Mouse (Mus musculus) forebrain, embryonic 16.5 days (tissue): ENCODE measurements around the gene Atxn7l1. TPM values are rescaled to one million over a fixed set of nuclear protein-coding genes. Genes with fewer than 3 reads are reported as not detected.

Experiments used
- ATAC-seq: fragments of 200-750 bp; cut with Nextera tagmentation; 2 replicates; pipeline ENCODE4 v1.8.0; 2017; ENCODE audit warnings: mild to moderate bottlenecking, moderate library complexity
- H3K27ac ChIP-seq: fragments of 300-500 bp; sonication (generic); 2 replicates; pipeline ENCODE4 v1.5.1; 2014; ENCODE audit warnings: low read length, control low read depth
- H3K27me3 ChIP-seq: fragments of 300-500 bp; sonication (generic); replicated peaks from 2 replicates; pipeline ENCODE4 v1.6.1; 2014; ENCODE audit warnings: low read length; ENCODE audit not compliant: control insufficient read depth, insufficient read depth
- H3K36me3 ChIP-seq: fragments of 300-500 bp; sonication (generic); 2 replicates; pipeline ENCODE4 v1.6.1; 2014; ENCODE audit not compliant: control insufficient read depth, insufficient read depth
- H3K4me1 ChIP-seq: fragments of 300-500 bp; sonication (generic); replicated peaks from 2 replicates; pipeline ENCODE4 v1.6.1; 2014; ENCODE audit warnings: low read length; ENCODE audit not compliant: control insufficient read depth, insufficient read depth
- H3K4me2 ChIP-seq: fragments of 300-500 bp; sonication (generic); 2 replicates; pipeline ENCODE4 v1.6.1; 2014; ENCODE audit warnings: mild to moderate bottlenecking, low read length, control low read depth
- H3K4me3 ChIP-seq: fragments of 300-500 bp; sonication (generic); replicated peaks from 2 replicates; pipeline ENCODE4 v1.5.1; 2014; ENCODE audit warnings: mild to moderate bottlenecking, low read length, control low read depth
- H3K9ac ChIP-seq: fragments of 300-500 bp; sonication (generic); replicated peaks from 2 replicates; pipeline ENCODE4 v1.6.1; 2014; ENCODE audit warnings: low read depth, low read length, control low read depth
- H3K9me3 ChIP-seq: fragments of 300-500 bp; sonication (generic); 2 replicates; pipeline ENCODE4 v1.6.1; 2016; ENCODE audit warnings: low read length; ENCODE audit not compliant: control insufficient read depth
- WGBS: fragments of 180-500 bp; shearing (Covaris S2); extraction: QIAGEN DNeasy Blood & Tissue Kit; methylation state at CpG from one replicate; pipeline ENCODE4 v1.1.7; 2014; 5-methylcytosine and 5-hydroxymethylcytosine counted together
- polyA plus RNA-seq: library from polyadenylated mRNA; unstranded; fragments of >200 nt; fragmentation: Nextera tagmentation; extraction: Ambion mirVana; gene quantifications from 2 replicates; pipeline ENCODE4 v1.2.1, GENCODE M21; 2015

The Atxn7l1 gene
- polyA plus RNA-seq, 1 experiment from 2014 or later, result 19.9 TPM

DNA sequence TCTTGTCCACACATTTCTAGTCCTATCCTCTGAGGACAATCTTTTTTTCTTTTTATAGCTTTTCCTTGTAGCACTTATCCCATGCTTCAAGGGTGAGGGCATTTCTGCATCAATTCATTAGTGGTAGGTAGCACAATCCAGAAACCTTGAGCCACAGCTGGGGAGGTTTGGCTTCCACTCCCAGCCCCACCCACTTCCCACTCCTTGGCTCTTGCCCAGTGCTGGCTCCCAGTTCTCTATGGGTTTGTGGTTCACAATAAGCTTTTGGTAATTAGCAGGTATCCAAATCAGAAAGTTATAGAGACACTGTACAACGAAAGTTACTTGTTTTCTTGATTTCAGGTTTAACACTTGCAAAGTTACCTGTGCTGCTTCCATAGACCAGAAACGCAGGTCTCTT lies 38.8 kb downstream of the Atxn7l1 start:
- H3K4me1 ChIP-seq, result no peaks in the 10 kb centered on the region

GRCm38 (mm10) chr12:33190133-33190532 lies 42.6 kb downstream of the Atxn7l1 start:
- no peaks in the 10 kb centered on the region for H3K27me3 ChIP-seq
- H3K4me2 ChIP-seq, result no peak overlapping the region
- no peak overlapping the region for H3K27ac ChIP-seq
- WGBS, result 91% methylated on average over 7 of the region's 7 CpGs
- no peaks in the 10 kb centered on the region for H3K9me3 ChIP-seq
- H3K9ac ChIP-seq, result no peak overlapping the region
- H3K36me3 ChIP-seq, result no peaks in the 10 kb centered on the region
- no peak overlapping the region for H3K4me3 ChIP-seq
- no peaks in the 10 kb centered on the region for H3K4me1 ChIP-seq
- ATAC-seq, result no peak

More for the DNA sequence above, 38.8 kb downstream of the Atxn7l1 start:
- ATAC-seq, result no peak
- H3K27ac ChIP-seq, result no peak overlapping the region
- WGBS, result 81% methylated on average over 2 of the region's 2 CpGs
- no peak overlapping the region for H3K9ac ChIP-seq
- H3K9me3 ChIP-seq, result no peaks in the 10 kb centered on the region
- no peak overlapping the region for H3K4me3 ChIP-seq
- no peaks in the 10 kb centered on the region for H3K36me3 ChIP-seq
- no peak overlapping the region for H3K4me2 ChIP-seq
- no peaks in the 10 kb centered on the region for H3K27me3 ChIP-seq

DNA sequence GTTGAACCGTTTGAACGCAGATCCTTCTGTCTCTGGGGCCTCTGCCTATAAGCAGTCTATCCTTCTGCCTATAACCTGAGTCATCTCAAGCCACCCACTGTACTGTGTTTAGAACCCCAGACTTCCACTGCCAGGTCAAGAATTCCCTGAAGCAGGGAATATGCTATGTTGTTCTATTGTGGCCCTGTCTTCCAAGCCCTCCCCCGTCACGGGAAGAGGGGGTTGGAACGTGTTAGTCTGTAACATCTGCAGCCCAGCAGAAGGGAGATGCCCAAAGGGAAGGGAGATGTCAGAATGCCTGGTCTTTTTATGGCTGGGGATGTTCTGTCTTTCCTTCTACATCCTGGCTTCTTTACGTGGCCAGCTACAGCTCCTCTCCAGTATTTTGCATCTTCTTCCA lies 43.1 kb downstream of the Atxn7l1 start:
- no peak overlapping the region for H3K4me2 ChIP-seq
- no peak overlapping the region for H3K27ac ChIP-seq
- no peaks in the 10 kb centered on the region for H3K27me3 ChIP-seq
- ATAC-seq, result no peak
- 65% methylated on average over 6 of the region's 6 CpGs for WGBS
- no peaks in the 10 kb centered on the region for H3K4me1 ChIP-seq
- H3K36me3 ChIP-seq, result no peaks in the 10 kb centered on the region
- H3K9ac ChIP-seq, result no peak overlapping the region
- no peaks in the 10 kb centered on the region for H3K9me3 ChIP-seq
- H3K4me3 ChIP-seq, result no peak overlapping the region

GRCm38 (mm10) chr12:33193408-33193901 lies 46.0 kb downstream of the Atxn7l1 start:
- no peak overlapping the region for H3K4me2 ChIP-seq
- H3K36me3 ChIP-seq, result no peaks in the 10 kb centered on the region
- 46% methylated on average over 11 of the region's 11 CpGs for WGBS
- no peak overlapping the region for H3K27ac ChIP-seq
- peaks cover 9% of the 10 kb centered on the region; the same call in 1 of the 2 replicates for H3K4me1 ChIP-seq
- no peak overlapping the region for H3K9ac ChIP-seq
- ATAC-seq, result peak; percentile 49; the same call in 1 of the 2 replicates
- H3K27me3 ChIP-seq, result no peaks in the 10 kb centered on the region
- peaks cover 2% of the 10 kb centered on the region; the same call in 1 of the 2 replicates for H3K9me3 ChIP-seq
- no peak overlapping the region for H3K4me3 ChIP-seq

DNA sequence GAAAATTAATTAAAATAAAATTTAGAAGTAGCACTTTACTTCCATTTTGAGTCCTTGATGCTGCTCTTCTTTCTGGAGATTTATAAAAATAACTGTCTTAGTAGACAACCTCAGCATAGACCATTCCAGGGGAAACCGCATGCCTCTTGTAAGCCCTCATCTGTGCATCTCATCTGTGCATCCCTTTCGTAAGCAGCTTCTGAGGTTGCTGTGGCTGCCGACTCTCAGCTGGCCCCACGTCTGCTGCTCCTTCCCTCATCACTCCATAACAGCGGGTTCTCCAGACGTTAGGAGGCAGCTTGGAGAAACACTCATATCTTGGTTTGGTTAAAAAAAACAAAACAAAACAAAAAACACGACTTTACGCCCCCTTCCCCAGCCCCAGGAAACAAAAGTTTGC lies 47.7 kb downstream of the Atxn7l1 start:
- ATAC-seq, result no peak
- Histone ChIP-seq H3K9me3 (peaks cover 2% of the 10 kb centered on the region; the same call in 1 of the 2 replicates), H3K36me3 (no peaks in the 10 kb centered on the region), H3K4me1 (peaks cover 9% of the 10 kb centered on the region; the same call in 1 of the 2 replicates), H3K27ac (no peak overlapping the region), H3K27me3 (no peaks in the 10 kb centered on the region), H3K4me2 (no peak overlapping the region), H3K4me3 (no peak overlapping the region), H3K9ac (no peak overlapping the region)
- 39% methylated on average over 8 of the region's 8 CpGs for WGBS

DNA sequence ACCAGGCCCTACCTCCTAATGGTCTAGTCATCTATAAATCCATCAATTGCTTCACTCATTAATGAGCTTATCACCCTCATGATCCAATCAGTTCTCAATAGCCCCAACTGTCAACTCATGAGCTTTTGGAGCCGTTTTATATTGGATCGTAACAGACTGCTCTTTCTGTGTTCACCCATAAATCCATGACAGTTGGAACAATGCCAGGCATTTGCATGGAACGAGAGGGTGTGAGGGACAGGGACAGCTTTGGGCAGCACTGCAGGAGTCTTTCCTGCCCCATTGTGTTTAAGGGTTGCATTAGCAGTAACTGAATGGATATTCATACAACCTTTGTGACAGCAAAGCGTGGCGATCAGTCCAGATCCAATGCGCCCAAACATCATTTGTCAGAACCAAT lies 49.8 kb downstream of the Atxn7l1 start:
- Histone ChIP-seq H3K9ac (no peak overlapping the region), H3K27me3 (no peaks in the 10 kb centered on the region), H3K4me1 (peaks cover 9% of the 10 kb centered on the region; the same call in 1 of the 2 replicates), H3K9me3 (peaks cover 2% of the 10 kb centered on the region; the same call in 1 of the 2 replicates), H3K36me3 (no peaks in the 10 kb centered on the region), H3K4me2 (no peak overlapping the region), H3K4me3 (no peak overlapping the region), H3K27ac (no peak overlapping the region)
- WGBS, result 12% methylated on average over 6 of the region's 6 CpGs
- ATAC-seq, result no peak

DNA sequence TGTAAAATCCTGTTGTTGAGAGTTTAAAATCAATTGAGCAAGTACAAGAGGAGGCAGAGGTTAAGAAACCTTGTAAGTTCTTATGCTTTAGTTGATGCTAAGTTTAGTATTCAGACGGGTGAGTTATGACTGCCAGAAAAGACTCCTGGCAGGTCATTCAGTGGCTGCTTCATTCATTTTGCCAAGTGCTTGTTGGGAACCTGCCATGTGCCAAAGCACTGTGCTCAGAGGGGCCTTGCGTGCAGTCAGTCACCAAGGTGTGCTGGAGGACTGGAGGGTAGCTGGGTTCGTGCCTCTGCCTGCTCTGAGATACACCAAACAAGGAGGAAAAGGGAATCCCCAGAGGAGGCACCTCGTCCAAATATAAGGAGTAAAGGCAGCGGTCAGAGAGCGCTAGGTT lies 50.3 kb downstream of the Atxn7l1 start:
- WGBS, result 57% methylated on average over 6 of the region's 6 CpGs
- no peak for ATAC-seq
- no peak overlapping the region for H3K4me3 ChIP-seq

GRCm38 (mm10) chr12:33201068-33201467 lies 53.6 kb downstream of the Atxn7l1 start:
- WGBS, result 90% methylated on average over 6 of the region's 6 CpGs
- Histone ChIP-seq H3K27ac (no peak overlapping the region), H3K9ac (no peak overlapping the region), H3K4me2 (no peak overlapping the region), H3K36me3 (no peaks in the 10 kb centered on the region), H3K27me3 (no peaks in the 10 kb centered on the region), H3K4me1 (peaks cover 9% of the 10 kb centered on the region; the same call in 1 of the 2 replicates), H3K4me3 (no peak overlapping the region), H3K9me3 (peaks cover 2% of the 10 kb centered on the region; the same call in 1 of the 2 replicates)
- peak; percentile 19; the same call in 1 of the 2 replicates for ATAC-seq

More for the DNA sequence above, 50.3 kb downstream of the Atxn7l1 start:
- Histone ChIP-seq H3K9me3 (peaks cover 2% of the 10 kb centered on the region; the same call in 1 of the 2 replicates), H3K27ac (no peak overlapping the region), H3K4me2 (no peak overlapping the region), H3K9ac (no peak overlapping the region), H3K36me3 (no peaks in the 10 kb centered on the region), H3K27me3 (no peaks in the 10 kb centered on the region), H3K4me1 (peaks cover 9% of the 10 kb centered on the region; the same call in 1 of the 2 replicates)

DNA sequence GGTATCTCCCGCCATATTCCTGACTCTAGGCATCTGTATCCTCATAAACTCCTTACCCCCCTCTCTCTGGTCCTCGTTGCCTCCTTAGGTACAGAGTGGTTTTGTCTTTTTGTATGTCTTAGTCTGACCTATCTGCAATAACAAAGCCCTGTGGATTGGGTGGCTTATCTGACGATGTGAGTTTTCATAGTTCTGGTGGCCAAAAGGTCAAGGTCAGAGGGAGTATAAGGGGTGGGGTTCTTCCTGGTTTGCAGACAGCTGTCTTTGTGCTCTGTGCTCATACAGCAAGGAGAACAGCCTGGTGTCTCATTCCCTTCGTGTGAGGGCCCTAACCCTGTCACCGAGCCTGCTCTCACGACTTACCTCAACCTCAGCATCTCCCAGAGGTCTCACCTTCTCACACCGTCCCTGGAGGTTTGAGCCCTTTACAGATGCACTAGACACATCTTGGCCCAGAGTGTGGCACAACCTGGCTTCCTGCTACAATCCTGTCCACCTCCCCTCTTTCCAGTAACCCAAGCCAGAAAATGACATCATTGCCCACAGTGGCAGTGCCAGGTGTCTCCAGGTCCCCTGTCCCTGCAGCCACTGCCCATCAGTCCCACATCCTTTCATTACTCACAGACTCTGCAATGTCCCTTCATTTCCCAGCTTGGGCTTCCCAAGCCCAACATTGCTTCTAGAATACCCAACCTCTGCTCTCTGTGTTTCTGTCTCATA lies 54.2 kb downstream of the Atxn7l1 start:
- peaks cover 2% of the 10 kb centered on the region; the same call in 1 of the 2 replicates for H3K9me3 ChIP-seq
- H3K4me3 ChIP-seq, result no peak overlapping the region
- no peak overlapping the region for H3K27ac ChIP-seq
- no peaks in the 10 kb centered on the region for H3K36me3 ChIP-seq
- H3K4me1 ChIP-seq, result peaks cover 9% of the 10 kb centered on the region; the same call in 1 of the 2 replicates
- WGBS, result 74% methylated on average over 7 of the region's 7 CpGs
- H3K4me2 ChIP-seq, result no peak overlapping the region
- H3K9ac ChIP-seq, result no peak overlapping the region
- ATAC-seq, result peak; percentile 17; the same call in 1 of the 2 replicates
- no peaks in the 10 kb centered on the region for H3K27me3 ChIP-seq
